Mouse (Mus musculus): ENCODE results near the gene Gm49387. TPM values are rescaled to one million over a fixed set of nuclear protein-coding genes. Genes with fewer than 3 reads are reported as not detected.

Gene Gm49387
- not detected for polyA plus RNA-seq (2014; fragmentation: Illumina TruSeq; extraction: RNeasy Lipid Tissue Mini Kit (QIAGEN cat#74804); ENCODE audit: low read depth, low replicate concordance)

GRCm38 (mm10) chr14:31640346-31640889, at the start of gene Gm49387:
Gene Gm49387, minus strand, starts transcription at chr14:31640878.

GRCm38 (mm10) chr14:31640890-31641505, 320 bp upstream of the Gm49387 start, which contains the start of the genes Btd and Hacl1:
Gene Btd, plus strand, starts transcription at chr14:31641028.
Gene Hacl1, minus strand, starts transcription at chr14:31641286.

GRCm38 (mm10) chr14:31591243-31591642, 49.4 kb downstream of the Gm49387 start, which contains the start of gene Colq:
Gene Colq, minus strand, starts transcription at chr14:31591343.

Other genes with a start within 250 kb of the Gm49387 start
- gene Sh3bp5, start 204.8 kb downstream of the Gm49387 start, polyA plus RNA-seq (2014; fragmentation: Illumina TruSeq; extraction: RNeasy Lipid Tissue Mini Kit (QIAGEN cat#74804); ENCODE audit: low read depth, low replicate concordance), result 53.7 TPM
- 35.4 TPM for gene Eaf1, start 146.5 kb downstream of the Gm49387 start, polyA plus RNA-seq (2014; fragmentation: Illumina TruSeq; extraction: RNeasy Lipid Tissue Mini Kit (QIAGEN cat#74804); ENCODE audit: low read depth, low replicate concordance)
- 26.8 TPM for gene Mettl6, start 145.8 kb downstream of the Gm49387 start, polyA plus RNA-seq (2014; fragmentation: Illumina TruSeq; extraction: RNeasy Lipid Tissue Mini Kit (QIAGEN cat#74804); ENCODE audit: low read depth, low replicate concordance)
- not detected for gene Colq, start 49.5 kb downstream of the Gm49387 start, polyA plus RNA-seq (2014; fragmentation: Illumina TruSeq; extraction: RNeasy Lipid Tissue Mini Kit (QIAGEN cat#74804); ENCODE audit: low read depth, low replicate concordance)
- gene Btd, start 150 bp upstream of the Gm49387 start, polyA plus RNA-seq (2014; fragmentation: Illumina TruSeq; extraction: RNeasy Lipid Tissue Mini Kit (QIAGEN cat#74804); ENCODE audit: low read depth, low replicate concordance), result 13.3 TPM
- gene Hacl1, start 408 bp upstream of the Gm49387 start, polyA plus RNA-seq (2014; fragmentation: Illumina TruSeq; extraction: RNeasy Lipid Tissue Mini Kit (QIAGEN cat#74804); ENCODE audit: low read depth, low replicate concordance), result 540 TPM
- 24.6 TPM for gene Ankrd28, start 189.8 kb upstream of the Gm49387 start, polyA plus RNA-seq (2014; fragmentation: Illumina TruSeq; extraction: RNeasy Lipid Tissue Mini Kit (QIAGEN cat#74804); ENCODE audit: low read depth, low replicate concordance)